Mouse (Mus musculus) liver, postnatal 0 days (tissue): ENCODE measurements at regions not wholly inside any gene's neighbourhood (a gene's known extent, or its start where the extent isn't known, plus 50 kb on each side); places are given as distances from the start of the nearest gene placed in this dataset.
"Not testable (repeated sequence)": the region's sequence is repeated elsewhere in the genome, so short reads cannot be mapped to it uniquely, and the experiment has no call there.

ENCODE experiments used
- CTCF ChIP-seq: sonication (generic); IDR thresholded peaks from 2 replicates; pipeline ENCODE4 v1.5.1; 2016; ENCODE audit warnings: antibody characterized with exemption, low read depth
- EP300 ChIP-seq: IDR thresholded peaks from 2 replicates; pipeline ENCODE4 v1.6.1; 2016; ENCODE audit warnings: antibody characterized with exemption, low read depth, mild to moderate bottlenecking

DNA sequence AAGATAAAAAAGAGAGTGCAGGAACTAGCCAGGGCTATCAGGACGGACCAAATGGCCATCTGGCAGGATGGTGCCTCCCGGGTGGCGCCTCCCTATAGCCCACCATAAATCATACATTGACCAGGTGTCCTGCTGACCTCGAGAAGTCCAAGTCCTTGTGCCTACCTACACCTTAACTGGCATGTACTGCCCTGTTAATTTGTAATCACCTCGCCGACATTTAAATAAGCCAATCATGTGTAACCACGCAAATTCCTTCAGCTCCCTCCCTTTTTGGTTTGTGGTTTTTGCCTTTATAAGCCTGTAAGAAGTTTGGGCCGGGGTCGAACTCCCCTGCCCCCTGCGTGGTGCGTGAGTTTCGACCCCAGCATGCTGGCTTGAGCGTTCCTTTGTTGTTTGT lies 163.1 kb downstream of the Kif26a start:
- TF ChIP-seq CTCF, EP300: not testable (repeated sequence)
